Mouse (Mus musculus) G1E-ER4 (cell line): ENCODE data around the gene Cd52. TPM values are rescaled to one million over a fixed set of nuclear protein-coding genes. Genes with fewer than 3 reads are reported as not detected.

Experiments used
- GATA1 ChIP-seq: IDR thresholded peaks from one replicate; pipeline ENCODE4 v1.8.0; 2012; ENCODE audit warnings: low read length, inconsistent platforms
- polyA plus RNA-seq: library from polyadenylated mRNA; stranded (reverse); fragments of >175 nt; gene quantifications from 2 replicates; pipeline ENCODE4 v1.2.3, GENCODE M21; 2012

Gene Cd52
- polyA plus RNA-seq: 0.18 TPM in 1 of 2 replicates, not detected in the other

DNA sequence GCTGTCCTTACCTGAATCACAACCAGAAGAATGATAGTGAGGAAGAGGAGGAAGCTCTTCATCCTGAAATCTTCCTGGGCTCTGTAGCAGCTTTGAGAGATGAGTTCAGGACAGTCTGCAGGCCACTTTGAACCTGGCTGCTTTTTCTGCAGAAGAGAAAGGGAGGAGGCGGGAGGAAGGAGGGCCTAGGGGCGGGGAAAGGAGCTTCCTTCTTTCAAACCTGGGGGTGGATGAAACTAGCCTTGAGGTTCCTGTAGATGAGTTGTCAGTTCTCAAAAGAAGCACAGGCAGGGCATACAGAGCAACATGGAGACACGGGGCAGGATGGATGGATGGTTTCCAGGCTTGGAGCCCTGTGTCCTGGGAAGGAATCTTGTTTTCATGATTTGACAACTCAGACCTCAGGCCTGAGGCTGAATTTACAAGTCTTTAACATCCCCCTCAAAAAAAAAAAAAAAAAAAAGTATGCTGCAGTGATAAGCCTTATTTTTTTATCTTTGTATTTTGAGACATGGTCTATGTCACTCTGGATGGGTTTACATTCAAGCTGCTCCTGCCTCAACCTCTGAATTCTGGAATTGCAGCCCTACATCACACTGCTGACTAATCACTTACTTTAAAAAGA, at the start of gene Cd52:
TSS of gene Cd52 (minus strand) at position 160 of the 625 bp plus-strand sequence.
- no peak for TF ChIP-seq GATA1

DNA sequence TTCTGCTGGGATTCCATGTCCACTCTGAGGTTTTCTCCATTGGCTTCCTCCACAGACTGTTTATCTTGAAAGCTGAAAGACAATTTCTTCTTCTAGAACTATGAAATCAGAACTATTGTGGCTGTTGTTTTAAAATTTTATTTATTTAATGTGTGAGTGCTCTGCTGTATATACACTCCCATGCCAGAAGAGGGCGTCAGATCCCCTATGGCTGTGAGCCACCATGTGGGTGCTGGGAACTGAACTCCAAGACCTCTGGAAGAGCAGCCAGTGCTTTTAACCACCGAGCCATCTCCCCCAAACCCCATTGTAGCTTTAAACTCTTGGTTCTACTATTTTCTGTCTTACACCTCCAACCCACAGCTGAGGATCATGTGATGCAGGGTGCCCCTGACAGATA, 44.0 kb upstream of the Cd52 start:
- no peak for TF ChIP-seq GATA1

GRCm38 (mm10) chr4:134136280-134136926, 41.5 kb upstream of the Cd52 start:
- TF ChIP-seq GATA1: no peak

GRCm38 (mm10) chr4:134132519-134133095, 37.7 kb upstream of the Cd52 start:
- no peak for TF ChIP-seq GATA1

DNA sequence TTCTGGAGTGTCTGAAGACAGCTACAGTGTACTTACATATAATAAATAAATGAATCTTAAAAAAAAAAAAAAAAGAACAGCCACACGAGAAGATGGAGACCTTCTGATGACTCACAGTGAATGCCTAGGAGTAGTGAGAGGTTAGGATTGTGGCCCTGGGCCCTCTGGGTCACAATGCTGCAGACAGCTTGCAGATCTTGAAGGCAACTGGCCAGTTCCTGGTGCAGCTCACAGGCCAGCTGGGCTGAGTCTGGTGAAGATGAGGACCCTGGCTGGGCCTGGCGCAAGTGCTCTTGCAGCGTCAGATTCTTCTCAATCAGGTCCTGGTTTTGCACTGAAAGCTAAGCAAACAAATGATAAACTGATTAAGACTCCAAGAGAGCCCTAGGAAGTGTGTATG, 37.2 kb upstream of the Cd52 start:
- TF ChIP-seq GATA1: no peak

DNA sequence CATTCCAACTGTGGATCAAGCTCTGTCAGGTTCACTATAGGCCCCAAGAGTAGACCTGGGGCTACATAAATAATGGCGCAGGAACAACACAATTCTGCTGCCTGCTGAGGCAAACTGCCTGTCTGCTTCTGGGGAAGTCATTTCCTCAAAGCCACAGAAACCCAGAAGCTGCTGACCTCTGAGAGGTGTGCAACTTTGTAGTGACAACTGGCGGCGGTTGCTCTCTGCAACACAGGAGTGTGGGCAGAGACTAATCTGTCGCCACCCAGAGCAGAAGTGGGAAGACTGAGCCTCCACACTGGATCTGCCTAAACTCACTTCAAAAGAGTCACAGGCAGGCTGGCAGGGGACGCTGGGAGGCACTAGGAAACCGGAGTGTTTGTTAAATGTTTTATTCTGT, 34.6 kb upstream of the Cd52 start:
- TF ChIP-seq GATA1: no peak

GRCm38 (mm10) chr4:134128983-134129362, 34.1 kb upstream of the Cd52 start:
- TF ChIP-seq GATA1: no peak

- no peak for TF ChIP-seq GATA1
Measured at GRCm38 (mm10) chr4:134128221-134128982, 33.5 kb upstream of the Cd52 start, which contains the start of gene Sh3bgrl3. TSS of gene Sh3bgrl3 (minus strand) at chr4:134128789.

- TF ChIP-seq GATA1: no peak
Measured at GRCm38 (mm10) chr4:134127793-134128192, 32.9 kb upstream of the Cd52 start.

GRCm38 (mm10) chr4:134127121-134127455, 32.2 kb upstream of the Cd52 start:
- TF ChIP-seq GATA1: no peak

DNA sequence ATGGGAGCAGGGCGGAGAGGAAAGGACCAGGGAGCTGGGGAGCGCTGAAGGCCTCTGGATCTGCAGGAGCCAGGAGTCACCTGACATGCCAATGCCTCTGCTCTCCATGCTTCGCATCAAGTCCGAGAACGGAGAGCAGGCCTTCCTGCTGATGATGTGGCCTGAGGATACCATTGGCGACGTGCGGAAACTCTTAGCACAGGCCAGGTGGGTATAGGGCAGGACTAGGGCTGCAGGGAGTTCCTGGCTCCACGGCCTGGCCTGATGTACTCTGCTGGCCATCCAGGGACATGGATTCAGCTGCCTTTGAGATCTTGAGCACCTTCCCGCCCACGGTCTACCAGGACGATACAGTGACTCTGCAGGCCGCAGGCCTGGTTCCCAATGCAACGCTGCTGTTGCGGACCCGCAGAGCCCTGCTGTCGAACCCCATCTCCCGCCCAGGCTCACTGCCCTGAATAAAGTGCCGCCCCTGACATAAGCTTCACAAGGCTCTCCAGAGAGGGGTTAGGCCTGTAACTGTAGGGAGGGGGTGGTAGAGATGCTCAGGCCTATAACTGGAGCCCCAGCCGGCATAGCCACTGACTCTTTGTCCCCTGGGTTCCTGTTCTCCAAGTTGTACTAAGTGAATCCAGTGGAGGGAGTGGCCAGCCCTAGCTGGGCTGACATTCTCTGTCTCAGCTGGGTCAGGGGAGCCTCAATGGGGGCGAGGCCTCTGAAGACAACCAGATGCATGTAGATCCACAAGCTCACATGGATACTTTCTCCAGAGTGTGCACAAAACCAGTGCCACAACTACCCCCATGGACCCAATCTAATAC, 31.6 kb upstream of the Cd52 start:
- no peak for TF ChIP-seq GATA1

- no peak for TF ChIP-seq GATA1
Measured at GRCm38 (mm10) chr4:134125383-134126060, 30.6 kb upstream of the Cd52 start.

DNA sequence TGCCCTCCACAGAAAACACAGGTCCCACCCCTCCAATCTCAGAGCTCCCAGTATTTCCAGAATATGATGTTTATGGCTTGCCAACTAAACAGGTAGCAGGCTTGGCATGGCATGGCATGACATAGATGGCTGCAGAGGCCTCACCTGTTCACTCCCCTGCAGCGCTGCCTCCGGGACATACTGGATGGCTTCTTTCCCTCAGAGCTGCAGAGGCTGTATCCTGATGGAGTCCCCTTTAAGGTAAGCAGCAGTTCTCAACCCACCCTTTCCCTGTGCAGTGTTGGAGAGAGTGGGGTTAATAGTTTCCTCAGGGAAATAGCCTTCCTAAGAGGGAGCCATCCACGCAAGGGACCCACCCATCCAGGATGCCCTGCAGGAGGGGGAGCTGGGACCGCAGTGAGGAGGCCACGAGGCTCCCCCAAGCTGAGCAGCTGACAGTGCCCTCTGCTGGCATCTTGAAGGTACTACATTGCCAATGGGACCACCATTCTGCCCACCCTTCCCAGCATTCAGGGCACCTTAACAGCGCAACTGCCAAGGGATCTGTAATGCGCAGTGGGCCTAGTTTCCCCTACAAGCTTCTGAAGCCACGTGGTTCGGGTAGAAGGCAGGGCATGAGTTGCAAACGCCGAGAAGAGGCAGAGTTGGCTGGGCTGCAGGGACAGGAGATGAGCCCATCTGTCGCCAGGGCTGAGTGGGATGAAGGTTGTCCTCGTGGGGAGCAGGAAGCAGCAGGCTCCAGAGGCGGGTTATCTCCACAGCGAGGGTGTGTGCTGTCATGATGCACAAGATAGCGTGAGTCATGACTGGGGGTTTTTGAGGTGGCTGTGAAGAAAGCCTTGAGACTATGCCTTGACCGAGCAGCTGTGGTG, 29.0 kb upstream of the Cd52 start:
- peak; percentile 83 for TF ChIP-seq GATA1

- no peak for TF ChIP-seq GATA1
Measured at GRCm38 (mm10) chr4:134123147-134123546, 28.3 kb upstream of the Cd52 start.
